Mouse (Mus musculus): ENCODE data around the gene Intu.

Intu gene

GRCm38 (mm10) chr3:40531286-40532141, at the start of gene Intu:
Gene Intu, plus strand, starts transcription at chr3:40531286.
- no peak for DNase-seq (ENCODE audit: low spot score in 2 of 2)

GRCm38 (mm10) chr3:40483221-40483654, 47.8 kb upstream of the Intu start:
- DNase-seq (ENCODE audit: low spot score in 2 of 2) = no peak

- DNase-seq (ENCODE audit: low spot score in 2 of 2) = no peak
Observed at GRCm38 (mm10) chr3:40487381-40487780, 43.7 kb upstream of the Intu start.

GRCm38 (mm10) chr3:40491742-40492141, 39.3 kb upstream of the Intu start:
- peak in 1 of 2 experiments; percentile 1 for DNase-seq (ENCODE audit: low spot score in 2 of 2)

- no peak for DNase-seq (ENCODE audit: low spot score in 2 of 2)
Observed at GRCm38 (mm10) chr3:40498898-40499297, 32.2 kb upstream of the Intu start.

GRCm38 (mm10) chr3:40500157-40500808, 30.8 kb upstream of the Intu start:
- no peak for DNase-seq (ENCODE audit: low spot score in 2 of 2)

GRCm38 (mm10) chr3:40504377-40504776, 26.7 kb upstream of the Intu start:
- no peak for DNase-seq (ENCODE audit: low spot score in 2 of 2)

GRCm38 (mm10) chr3:40505451-40506014, 25.6 kb upstream of the Intu start:
- no peak for DNase-seq (ENCODE audit: low spot score in 2 of 2)

- no peak for DNase-seq (ENCODE audit: low spot score in 2 of 2)
Observed at GRCm38 (mm10) chr3:40508927-40509576, 22.0 kb upstream of the Intu start.

GRCm38 (mm10) chr3:40510567-40510966, 20.5 kb upstream of the Intu start:
- no peak for DNase-seq (ENCODE audit: low spot score in 2 of 2)

- DNase-seq (ENCODE audit: low spot score in 2 of 2) = no peak
Observed at GRCm38 (mm10) chr3:40512936-40513829, 17.9 kb upstream of the Intu start.

GRCm38 (mm10) chr3:40518240-40518639, 12.8 kb upstream of the Intu start:
- no peak for DNase-seq (ENCODE audit: low spot score in 2 of 2)

- DNase-seq (ENCODE audit: low spot score in 2 of 2) = no peak
Observed at GRCm38 (mm10) chr3:40519555-40519954, 11.5 kb upstream of the Intu start.

GRCm38 (mm10) chr3:40520567-40520966, 10.5 kb upstream of the Intu start:
- DNase-seq (ENCODE audit: low spot score in 2 of 2) = no peak

GRCm38 (mm10) chr3:40522446-40522845, 8.6 kb upstream of the Intu start:
- no peak for DNase-seq (ENCODE audit: low spot score in 2 of 2)

GRCm38 (mm10) chr3:40522846-40523245, 8.2 kb upstream of the Intu start:
- DNase-seq (ENCODE audit: low spot score in 2 of 2) = no peak

GRCm38 (mm10) chr3:40523371-40523783, 7.7 kb upstream of the Intu start:
- DNase-seq (ENCODE audit: low spot score in 2 of 2) = no peak

- no peak for DNase-seq (ENCODE audit: low spot score in 2 of 2)
Observed at GRCm38 (mm10) chr3:40524841-40525240, 6.2 kb upstream of the Intu start.

- DNase-seq (ENCODE audit: low spot score in 2 of 2) = peak; percentile 26 to 59
Observed at GRCm38 (mm10) chr3:40525341-40525740, 5.7 kb upstream of the Intu start.

- no peak for DNase-seq (ENCODE audit: low spot score in 2 of 2)
Observed at GRCm38 (mm10) chr3:40526095-40526494, 5.0 kb upstream of the Intu start.

GRCm38 (mm10) chr3:40527218-40527617, 3.9 kb upstream of the Intu start:
- DNase-seq (ENCODE audit: low spot score in 2 of 2) = no peak
